Mouse (Mus musculus): Measurements from ENCODE around the gene Rdh19. TPM values are rescaled to one million over a fixed set of nuclear protein-coding genes. Genes with fewer than 3 reads are reported as not detected.
A peak's percentile ranks its signal among the peaks of the same experiment; 100 is the strongest.
"Not testable (repeated sequence)": the region's sequence is repeated elsewhere in the genome, so short reads cannot be mapped to it uniquely, and the experiment has no call there.

Rdh19 gene
- total and polyA plus RNA-seq, 3 experiments: not detected

- Histone ChIP-seq H3K9ac (ENCODE audit: control insufficient read depth, low read depth, low read length, poor library complexity, severe bottlenecking) (no peak within 1 kb of the TSS), H3K4me3 (ENCODE audit: control insufficient read depth in 1 of 2, insufficient read depth in 1 of 2, low read depth in 2 of 2, low read length in 2 of 2) (no peak within 1 kb of the TSS), H3K79me2 (ENCODE audit: control insufficient read depth, insufficient read depth, low read length, poor library complexity) (no peaks in the 10 kb centered on the region), H3K36me3 (ENCODE audit: control insufficient read depth in 1 of 2, insufficient read depth in 2 of 2, low read length in 2 of 2) (no peaks in the 10 kb centered on the region), H3K27ac (ENCODE audit: control insufficient read depth, low read depth, low read length) (no peak within 1 kb of the TSS), H3K9me3 (replicated peaks; ENCODE audit: insufficient read depth, low read length) (no peaks in the 10 kb centered on the region), H3K27me3 (ENCODE audit: control insufficient read depth in 1 of 2, insufficient read depth in 2 of 2, low read length in 2 of 2) (peaks cover 7 to 8% of the 10 kb centered on the region in 2 experiments), H3K4me1 (ENCODE audit: control insufficient read depth in 1 of 2, insufficient read depth in 2 of 2, low read length in 2 of 2) (no peaks in the 10 kb centered on the region)
- TF ChIP-seq ETS1 (IDR thresholded peaks at IDR 0.05; ENCODE audit: low read depth, low read length): no peak
- TF ChIP-seq ZMIZ1 (IDR thresholded peaks at IDR 0.05; ENCODE audit: low read depth, low read length): no peak
- no peak for TF ChIP-seq NELFE (IDR thresholded peaks at IDR 0.05; ENCODE audit: low read depth, low read length)
- no peak for TF ChIP-seq RAD21 (IDR thresholded peaks at IDR 0.05; ENCODE audit: low read depth, low read length)
- DNase-seq (ENCODE audit: low read depth, low spot score): no peak
Measured at GRCm38 (mm10) chr10:127888605-127889004, 38.9 kb downstream of the Rdh19 start, which contains the start of gene Rdh7. Rdh7 (minus strand) TSS chr10:127888817.

- Histone ChIP-seq H3K36me3 (ENCODE audit: control insufficient read depth in 1 of 2, insufficient read depth in 2 of 2, low read length in 2 of 2) (no peaks in the 10 kb centered on the region), H3K4me1 (ENCODE audit: control insufficient read depth in 1 of 2, insufficient read depth in 2 of 2, low read length in 2 of 2) (no peaks in the 10 kb centered on the region), H3K27me3 (ENCODE audit: control insufficient read depth in 1 of 2, insufficient read depth in 2 of 2, low read length in 2 of 2) (peaks cover 10 to 13% of the 10 kb centered on the region in 2 experiments), H3K79me2 (ENCODE audit: control insufficient read depth, insufficient read depth, low read length, poor library complexity) (no peaks in the 10 kb centered on the region), H3K9ac (ENCODE audit: control insufficient read depth, low read depth, low read length, poor library complexity, severe bottlenecking) (no peak overlapping the region), H3K4me3 (ENCODE audit: control insufficient read depth in 1 of 2, insufficient read depth in 1 of 2, low read depth in 2 of 2, low read length in 2 of 2) (no peak overlapping the region), H3K27ac (ENCODE audit: control insufficient read depth, low read depth, low read length) (no peak overlapping the region), H3K9me3 (replicated peaks; ENCODE audit: insufficient read depth, low read length) (no peaks in the 10 kb centered on the region)
- DNase-seq (ENCODE audit: low read depth, low spot score): no peak
- TF ChIP-seq ZMIZ1 (IDR thresholded peaks at IDR 0.05; ENCODE audit: low read depth, low read length): no peak
- no peak for TF ChIP-seq TBP (IDR thresholded peaks at IDR 0.05; ENCODE audit: low read depth, low read length)
- no peak for TF ChIP-seq ETS1 (IDR thresholded peaks at IDR 0.05; ENCODE audit: low read depth, low read length)
- TF ChIP-seq EP300 (IDR thresholded peaks at IDR 0.05; ENCODE audit: low read depth in 1 of 2, low read length in 2 of 2): no peak
- TF ChIP-seq ELF1 (IDR thresholded peaks at IDR 0.05; ENCODE audit: low read depth, low read length): no peak
Measured at GRCm38 (mm10) chr10:127891481-127891880, 41.8 kb downstream of the Rdh19 start.

- not testable (repeated sequence) for H3K36me3 ChIP-seq (ENCODE audit: control insufficient read depth in 1 of 2, insufficient read depth in 2 of 2, low read length in 2 of 2); H3K79me2 ChIP-seq (ENCODE audit: control insufficient read depth, insufficient read depth, low read length, poor library complexity); H3K27ac ChIP-seq (ENCODE audit: control insufficient read depth, low read depth, low read length); H3K4me3 ChIP-seq (ENCODE audit: control insufficient read depth in 1 of 2, insufficient read depth in 1 of 2, low read depth in 2 of 2, low read length in 2 of 2); H3K4me1 ChIP-seq (ENCODE audit: control insufficient read depth in 1 of 2, insufficient read depth in 2 of 2, low read length in 2 of 2); H3K9me3 ChIP-seq (replicated peaks; ENCODE audit: insufficient read depth, low read length); H3K9ac ChIP-seq (ENCODE audit: control insufficient read depth, low read depth, low read length, poor library complexity, severe bottlenecking)
- peak; percentile 56 for DNase-seq (ENCODE audit: low read depth, low spot score)
- H3K27me3 ChIP-seq (ENCODE audit: control insufficient read depth in 1 of 2, insufficient read depth in 2 of 2, low read length in 2 of 2): peaks cover 18 to 19% of the 10 kb centered on the region in 2 experiments
Measured at GRCm38 (mm10) chr10:127893163-127894022, 43.7 kb downstream of the Rdh19 start.

Measured in MEL (cell line).